Mouse (Mus musculus) common myeloid progenitor, adult 5-6 weeks (primary cell): ENCODE results near the gene Fam117a. TPM values are rescaled to one million over a fixed set of nuclear protein-coding genes. Genes with fewer than 3 reads are reported as not detected.
"Not testable (repeated sequence)": the region's sequence is repeated elsewhere in the genome, so short reads cannot be mapped to it uniquely, and the experiment has no call there.

Experiments
- ATAC-seq: replicated peaks from 2 replicates; pipeline ENCODE4 v1.8.0; 2016; ENCODE audit warnings: low read depth, mild to moderate bottlenecking, moderate TSS enrichment, inconsistent platforms; ENCODE audit not compliant: poor library complexity, severe bottlenecking
- total RNA-seq: library from RNA; stranded (forward); fragments of 200-1000, 187-1606 nt; gene quantifications from 2 replicates; pipeline ENCODE4 v1.2.3, GENCODE M21; 2017

Gene Fam117a
- total RNA-seq, 1 experiment from 2014 or later = 143 TPM

DNA sequence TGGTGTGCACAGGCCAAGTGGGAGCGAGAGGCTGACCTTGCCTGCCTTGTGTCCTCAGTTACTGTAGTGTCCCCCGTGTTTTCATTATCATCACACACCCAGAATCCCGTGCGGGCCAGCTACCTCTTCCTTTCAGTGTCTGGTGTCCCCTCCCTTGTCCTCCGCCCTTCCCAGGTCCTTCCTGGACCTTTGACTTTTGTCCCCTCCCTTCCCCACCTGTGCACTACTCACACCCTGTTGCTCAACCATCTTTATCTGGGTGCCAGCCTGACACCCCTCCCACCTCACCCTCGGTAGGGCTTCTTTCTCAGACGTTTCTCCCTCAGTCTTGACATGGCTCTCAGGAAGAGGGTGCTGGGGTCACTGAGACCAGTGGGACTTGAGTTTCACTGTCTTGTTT is 50.5 kb downstream of the Fam117a start:
- no peak for ATAC-seq

- ATAC-seq = no peak
Observed at GRCm38 (mm10) chr11:95389006-95389405, 52.2 kb downstream of the Fam117a start.

GRCm38 (mm10) chr11:95390420-95390819 is 53.6 kb downstream of the Fam117a start:
- no peak for ATAC-seq

GRCm38 (mm10) chr11:95391201-95391600 is 54.4 kb downstream of the Fam117a start:
- ATAC-seq = no peak

DNA sequence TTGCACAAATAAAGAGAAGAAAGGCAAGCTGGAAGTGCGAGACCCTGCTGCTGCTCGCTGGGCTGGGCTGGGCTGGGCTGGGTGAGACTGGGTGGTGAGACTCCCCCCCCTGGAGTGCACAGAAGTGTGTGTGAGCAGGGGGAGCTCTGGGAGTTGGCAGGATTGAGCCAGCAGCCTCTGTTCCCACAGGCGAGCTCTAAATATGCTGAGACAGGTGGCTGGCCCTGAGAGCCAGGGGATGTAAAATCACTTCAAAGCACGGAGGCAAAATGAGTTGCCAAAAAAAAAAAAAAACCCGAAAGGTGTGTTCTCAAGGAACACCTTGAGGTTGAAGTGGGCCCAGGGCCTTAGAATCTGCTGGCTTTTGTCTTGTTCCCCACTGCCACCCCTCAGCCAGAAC is 54.9 kb downstream of the Fam117a start:
- ATAC-seq = no peak

DNA sequence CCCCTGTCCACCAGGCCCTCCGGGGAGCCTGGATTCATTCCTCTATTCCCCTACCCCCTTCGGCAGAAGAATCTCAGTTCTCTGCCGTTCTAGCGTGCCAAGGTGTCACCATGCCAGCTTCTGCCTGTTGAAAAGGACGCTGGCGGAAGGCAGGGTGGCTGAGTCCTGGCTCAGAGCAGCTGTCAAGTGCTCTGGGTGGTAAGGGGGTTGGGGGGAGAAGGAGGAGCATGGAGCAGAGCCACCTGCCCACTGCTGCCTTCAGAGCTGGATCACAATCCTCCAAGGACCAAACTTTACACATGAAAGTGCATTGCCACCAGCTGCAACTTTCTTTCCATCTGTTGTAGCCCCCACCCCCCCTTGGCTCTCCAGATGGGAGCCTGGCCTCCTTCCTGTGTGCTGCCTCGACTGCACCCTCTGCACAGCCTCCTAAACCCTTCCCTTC is 55.4 kb downstream of the Fam117a start:
- ATAC-seq = no peak

DNA sequence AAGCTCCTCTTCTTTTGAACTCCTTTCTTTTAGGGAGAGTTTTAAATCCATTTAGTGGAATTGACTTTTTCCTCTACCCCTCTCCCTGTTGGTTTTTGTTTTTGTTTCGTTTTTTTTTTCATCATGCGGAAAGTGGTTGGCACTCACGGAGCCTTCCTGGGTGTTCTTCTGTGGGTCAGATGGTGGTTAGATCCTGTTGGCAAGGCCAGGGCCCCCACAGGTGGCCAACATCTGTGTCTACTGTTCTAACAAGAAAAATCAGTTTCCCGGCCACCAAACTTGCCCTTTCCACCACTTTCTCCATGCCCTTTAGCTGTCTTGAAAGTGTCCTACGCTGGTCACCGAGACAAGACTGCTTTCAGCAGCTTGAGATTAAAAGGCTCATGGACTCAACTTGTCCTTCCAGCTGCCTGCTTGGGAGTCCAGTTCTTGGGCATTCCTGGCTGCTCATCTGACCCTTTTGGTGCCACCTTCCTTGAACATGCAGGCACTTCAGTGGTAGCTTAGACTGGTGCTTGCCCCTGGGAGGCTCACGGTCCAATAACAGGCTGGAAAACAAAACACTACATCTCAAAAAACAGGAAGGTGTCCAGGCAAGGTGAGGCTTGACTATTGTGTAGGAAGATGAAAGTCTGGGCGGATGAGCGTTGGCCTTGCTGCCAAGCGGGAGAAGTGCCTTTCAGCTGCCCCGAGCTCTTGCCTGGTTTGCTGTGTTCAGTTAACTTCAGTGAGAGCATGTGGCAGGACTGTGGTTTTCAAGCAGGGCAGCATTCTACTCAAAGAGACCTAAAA is 56.1 kb downstream of the Fam117a start:
- no peak for ATAC-seq

GRCm38 (mm10) chr11:95393500-95393816 is 56.6 kb downstream of the Fam117a start:
- no peak for ATAC-seq

- ATAC-seq = no peak
Observed at GRCm38 (mm10) chr11:95394112-95394511, 57.3 kb downstream of the Fam117a start.

- ATAC-seq = no peak
Observed at GRCm38 (mm10) chr11:95396548-95396947, 59.7 kb downstream of the Fam117a start.

DNA sequence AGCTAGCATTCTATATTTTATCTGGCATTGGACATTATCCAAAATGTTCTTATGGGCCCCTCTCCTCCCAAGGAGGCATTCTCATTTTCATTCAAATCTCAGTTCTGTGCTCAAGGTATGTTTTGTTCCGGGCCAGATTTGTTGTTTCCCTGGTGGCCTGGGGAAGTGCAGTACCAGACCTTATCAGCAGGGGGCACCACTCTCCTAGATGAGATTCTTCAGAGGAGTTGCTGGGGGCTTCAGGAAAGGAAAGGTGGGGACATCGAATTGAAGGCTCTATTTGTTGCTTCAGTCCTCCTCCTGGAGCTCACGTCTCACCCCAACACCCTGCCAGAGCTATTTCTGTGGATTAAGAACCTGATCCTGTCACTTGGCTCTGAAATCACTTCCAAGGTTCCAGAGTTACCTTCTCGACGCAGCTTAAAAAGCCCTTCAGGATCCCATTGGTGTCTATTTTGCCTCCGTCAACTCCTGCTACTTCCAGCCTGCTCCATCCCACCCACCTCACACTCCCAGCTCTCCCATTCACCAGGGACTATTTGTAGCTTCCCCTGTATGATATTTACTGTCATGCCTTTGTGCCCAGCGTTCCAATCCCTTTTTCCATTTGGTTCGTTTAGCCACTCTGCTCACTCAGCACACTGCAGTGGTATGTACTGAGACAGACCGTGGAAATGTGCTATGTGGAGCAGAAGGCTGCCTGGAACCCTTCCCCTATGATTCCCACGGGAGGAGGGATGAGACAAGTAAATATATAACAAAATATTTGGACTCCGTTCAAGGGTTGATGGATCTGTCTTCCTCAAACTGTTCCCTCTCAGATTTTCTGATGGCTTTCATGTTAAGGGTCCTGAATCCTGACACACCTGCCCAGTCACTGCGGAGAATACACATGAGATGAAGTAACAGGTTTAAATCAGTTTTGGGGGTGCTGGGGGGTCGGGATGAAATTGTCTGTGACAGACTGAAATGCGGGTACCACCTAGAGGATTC is 61.3 kb downstream of the Fam117a start:
- peak; percentile 80 for ATAC-seq

- ATAC-seq = no peak
Observed at GRCm38 (mm10) chr11:95399520-95400020, 62.8 kb downstream of the Fam117a start.

GRCm38 (mm10) chr11:95401568-95401967 is 64.8 kb downstream of the Fam117a start:
- ATAC-seq = no peak

- ATAC-seq = no peak
Observed at GRCm38 (mm10) chr11:95402196-95402595, 65.4 kb downstream of the Fam117a start.

DNA sequence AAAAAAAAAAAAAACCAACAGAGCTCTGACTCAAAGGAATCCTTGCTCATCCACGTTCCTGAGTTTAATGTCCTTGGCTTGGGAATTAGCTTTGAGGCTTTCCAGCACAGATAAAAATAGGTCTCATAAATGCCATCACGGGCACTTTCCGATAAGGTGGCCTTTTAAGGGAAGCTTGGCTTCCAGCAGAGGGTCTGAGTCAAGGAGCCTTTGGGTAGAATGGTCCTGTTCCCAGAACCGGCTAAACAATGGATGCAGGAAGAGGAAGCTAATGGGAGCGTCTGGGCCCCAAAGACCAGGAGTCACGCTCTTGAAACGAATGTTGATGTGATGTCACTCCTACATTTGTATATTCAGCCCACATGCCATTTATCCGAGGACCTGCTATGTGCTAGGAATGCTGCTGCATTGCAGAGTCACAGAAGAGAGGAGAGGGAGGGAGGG is 65.9 kb downstream of the Fam117a start:
- no peak for ATAC-seq

DNA sequence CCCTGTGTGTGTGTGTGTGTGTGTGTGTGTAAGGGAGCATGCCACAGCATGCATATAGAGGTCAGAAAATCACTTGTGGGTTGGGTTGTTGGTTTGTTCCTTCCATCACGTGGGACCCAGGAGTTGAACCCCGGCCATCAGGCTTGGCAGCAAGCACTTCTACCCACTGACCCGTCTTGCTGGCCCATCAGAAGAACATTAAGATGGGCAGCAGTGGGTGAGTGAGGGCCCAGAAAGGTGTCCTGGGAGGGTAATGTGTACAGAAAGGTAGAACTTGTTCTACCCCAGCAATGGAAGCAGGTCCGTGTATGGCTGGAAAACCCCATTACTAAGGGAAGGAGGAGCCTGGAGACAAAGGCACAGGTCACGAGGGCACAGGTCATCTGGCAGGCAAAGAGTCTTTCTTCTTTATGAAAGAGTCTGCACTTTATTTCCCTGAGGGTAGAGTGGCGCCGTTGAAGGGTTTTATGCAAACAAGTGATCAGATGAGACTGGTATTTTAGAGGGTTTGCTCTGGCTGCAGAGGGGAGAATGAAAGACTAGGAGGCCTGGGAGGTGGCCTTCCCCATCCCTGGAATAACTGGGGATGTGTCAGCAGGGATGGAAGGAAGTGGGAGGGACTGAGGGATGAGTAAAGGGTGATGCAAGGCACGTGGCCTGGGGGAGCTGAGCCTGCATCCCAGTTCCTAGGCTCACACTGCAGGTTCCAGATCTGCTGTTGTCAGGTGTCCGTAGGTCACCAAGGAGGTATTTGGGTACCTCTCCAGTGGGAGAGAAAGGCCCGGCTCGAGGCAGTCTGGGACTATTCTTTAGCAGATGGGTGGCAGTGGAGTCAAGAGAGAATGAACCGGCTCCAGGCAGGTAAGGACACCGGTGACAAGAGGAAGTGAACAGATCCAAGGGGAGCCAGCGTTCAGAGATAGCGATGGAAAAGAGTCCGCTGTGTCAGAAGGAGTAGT is 66.8 kb downstream of the Fam117a start:
- ATAC-seq = no peak

DNA sequence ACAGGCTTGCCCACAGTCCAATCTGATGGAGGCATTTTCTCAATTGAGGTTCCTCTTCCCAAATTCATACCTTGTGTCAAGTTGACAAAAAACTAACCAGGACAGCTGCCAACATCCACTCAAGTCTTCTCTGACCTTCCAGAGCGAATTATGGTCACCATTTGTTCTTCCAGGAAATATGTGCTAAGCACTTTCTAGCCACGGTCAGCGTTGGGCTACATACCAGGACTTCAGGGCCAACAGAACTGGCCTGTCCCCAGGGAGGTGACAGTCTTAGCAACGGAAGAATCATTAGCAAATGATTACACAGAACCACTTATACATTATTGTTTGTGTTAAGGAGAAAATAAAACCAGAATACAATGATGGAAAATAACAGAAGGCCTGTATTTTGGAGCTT is 69.0 kb downstream of the Fam117a start:
- ATAC-seq = no peak

DNA sequence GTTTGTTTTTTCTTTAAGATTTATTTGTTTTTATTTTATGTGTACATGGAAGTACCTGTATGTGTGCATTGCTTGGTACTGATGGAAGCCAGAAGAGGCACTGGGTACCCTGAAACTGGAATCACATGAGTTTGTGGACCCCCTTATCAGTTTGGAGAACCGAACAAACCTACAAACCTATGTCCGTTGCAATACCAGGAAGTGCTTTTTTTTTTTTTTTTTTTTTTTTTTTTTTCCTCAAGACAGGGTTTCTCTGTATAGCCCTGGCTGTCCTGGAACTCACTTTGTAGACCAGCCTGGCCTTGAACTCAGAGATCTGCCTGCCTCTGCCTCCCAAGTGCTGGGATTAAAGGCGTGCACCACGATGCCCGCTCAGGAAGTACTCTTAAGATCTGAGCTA is 69.6 kb downstream of the Fam117a start:
- not testable (repeated sequence) for ATAC-seq

DNA sequence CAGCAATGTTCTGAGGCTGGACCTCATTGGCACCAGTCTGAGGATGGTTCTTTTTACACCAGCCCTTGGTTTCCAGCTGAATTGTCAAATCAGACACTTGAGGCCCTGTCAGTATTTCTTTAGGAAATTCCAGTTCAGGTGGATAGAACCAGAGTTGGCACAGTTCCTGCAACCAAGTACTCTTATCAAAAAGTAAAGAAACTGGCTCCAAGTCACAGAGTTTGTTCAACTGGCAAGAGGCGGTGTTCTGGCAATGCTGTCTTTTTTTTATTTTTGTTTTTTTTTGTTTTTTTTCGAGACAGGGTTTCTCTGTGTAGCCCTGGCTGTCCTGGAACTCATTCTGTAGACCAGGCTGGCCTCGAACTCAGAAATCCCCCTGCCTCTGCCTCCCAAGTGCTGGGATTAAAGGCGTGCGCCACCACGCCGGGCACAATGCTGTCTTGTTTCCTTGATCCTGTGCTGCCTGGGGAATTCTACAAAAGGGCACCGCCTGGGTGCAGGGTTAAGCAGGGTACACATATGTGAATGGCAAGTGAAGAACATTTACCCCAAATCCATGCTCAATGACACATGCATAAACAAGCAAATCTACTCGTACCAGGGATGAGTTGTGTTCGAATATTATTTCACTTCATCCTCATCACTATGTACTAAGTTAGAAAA is 72.8 kb downstream of the Fam117a start:
- ATAC-seq = no peak
